Mouse (Mus musculus): ENCODE data around the gene Dgki.

Gene Dgki

DNA sequence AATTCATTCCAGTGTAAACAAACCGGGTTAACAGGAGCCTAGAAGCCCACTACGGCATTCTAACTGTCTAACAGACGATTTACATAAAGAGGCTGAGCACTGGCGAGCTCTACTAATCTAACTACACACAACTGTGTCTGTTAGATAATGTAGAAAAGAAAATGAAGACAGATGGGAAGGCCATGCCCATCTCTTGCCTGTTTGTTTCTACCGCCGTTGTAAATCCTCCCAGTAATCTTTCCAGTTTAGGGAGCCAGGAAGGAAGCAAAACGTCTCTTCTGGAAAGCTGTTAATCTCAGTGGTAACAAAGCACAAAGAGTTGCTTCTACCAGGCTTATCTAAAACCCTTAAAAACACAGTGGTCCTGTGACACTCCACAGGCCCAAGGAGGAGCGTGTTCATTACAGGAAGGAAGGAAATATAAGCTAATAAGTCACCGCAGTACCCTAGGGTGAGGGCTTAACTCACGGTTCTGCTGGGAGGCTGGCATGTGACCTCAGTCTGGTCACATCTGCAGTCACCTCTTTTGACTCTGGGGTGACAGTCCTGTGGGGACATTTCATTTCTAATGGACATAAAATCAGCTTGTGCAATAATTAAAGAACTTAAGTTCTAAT, 235.7 kb downstream of the Dgki start:
- no peak for DNase-seq (ENCODE audit: low read depth)

GRCm38 (mm10) chr6:37063266-37063665, 236.7 kb downstream of the Dgki start:
- peak; percentile 20 for DNase-seq (ENCODE audit: low read depth)

GRCm38 (mm10) chr6:37060114-37060513, 239.9 kb downstream of the Dgki start:
- DNase-seq (ENCODE audit: low read depth), result no peak

DNA sequence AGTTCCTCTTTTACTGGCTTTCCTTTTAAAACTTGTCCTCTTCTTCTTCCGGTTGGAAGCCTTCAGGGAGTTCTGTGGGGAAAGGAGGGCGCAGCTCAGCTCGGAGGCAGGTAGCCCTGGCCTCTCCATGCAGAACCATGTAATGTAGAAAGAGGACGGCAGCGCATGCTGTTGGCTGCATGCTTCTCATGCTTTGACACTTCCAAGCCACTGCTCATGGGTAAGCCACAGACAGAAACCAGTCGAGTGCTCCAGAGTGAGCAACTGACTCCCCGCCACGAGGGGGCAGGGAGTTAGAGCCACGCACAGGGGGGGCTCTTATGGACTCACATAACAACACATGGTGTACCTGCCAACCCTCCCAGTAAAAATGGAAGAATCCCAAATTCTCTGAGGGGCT, 242.0 kb downstream of the Dgki start:
- no peak for DNase-seq (ENCODE audit: low read depth)

- no peak for DNase-seq (ENCODE audit: low read depth)
These were observed 242.4 kb downstream of the Dgki start for GRCm38 (mm10) chr6:37057536-37057935.

- no peak for DNase-seq (ENCODE audit: low read depth)
These were observed 244.3 kb downstream of the Dgki start for GRCm38 (mm10) chr6:37055634-37056033.

DNA sequence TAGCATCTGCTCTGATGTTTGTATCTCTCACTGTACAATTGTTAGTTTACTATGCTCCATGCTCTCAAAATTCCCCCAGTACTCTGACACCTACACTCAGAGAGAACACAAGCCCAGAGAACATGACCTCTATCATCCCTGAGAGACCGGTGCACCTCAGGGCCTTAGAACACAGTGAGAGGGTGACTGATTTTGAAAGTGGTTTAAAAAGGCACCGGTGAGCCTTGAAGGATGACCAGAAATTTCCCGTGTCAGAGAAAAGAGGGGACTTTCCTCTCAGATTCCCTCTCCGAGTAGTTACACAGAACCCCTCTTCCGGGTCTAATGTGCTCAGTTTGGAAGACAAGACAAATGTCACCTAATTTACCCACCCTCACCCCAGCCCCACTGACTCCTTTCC, 244.9 kb downstream of the Dgki start:
- no peak for DNase-seq (ENCODE audit: low read depth)

- DNase-seq (ENCODE audit: low read depth), result peak; percentile 84
These were observed 245.5 kb downstream of the Dgki start for GRCm38 (mm10) chr6:37054435-37055020.

GRCm38 (mm10) chr6:37053411-37053810, 246.6 kb downstream of the Dgki start:
- no peak for DNase-seq (ENCODE audit: low read depth)

DNA sequence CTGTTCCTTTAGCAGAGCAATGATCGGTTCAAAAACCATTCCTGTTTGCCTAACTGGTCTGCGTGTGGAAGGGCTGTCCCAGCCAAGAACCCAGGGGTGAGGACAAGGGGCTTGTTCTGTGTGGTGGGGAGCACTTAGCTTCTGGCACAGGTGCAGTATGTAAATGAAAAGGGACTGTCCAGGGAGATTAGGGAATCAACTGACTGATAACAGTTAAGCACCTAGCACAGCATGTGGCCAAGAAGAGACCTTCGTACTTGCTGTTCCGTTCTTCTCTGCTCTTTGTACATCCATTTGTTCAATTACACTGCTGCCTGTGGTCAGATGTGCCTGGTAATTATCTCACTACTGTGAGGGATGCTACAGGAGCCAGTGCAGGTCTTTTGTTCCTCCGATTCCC, 248.3 kb downstream of the Dgki start:
- DNase-seq (ENCODE audit: low read depth), result no peak

GRCm38 (mm10) chr6:37051150-37051549, 248.8 kb downstream of the Dgki start:
- DNase-seq (ENCODE audit: low read depth), result no peak

GRCm38 (mm10) chr6:37047611-37048129, 252.3 kb downstream of the Dgki start:
- no peak for DNase-seq (ENCODE audit: low read depth)

DNA sequence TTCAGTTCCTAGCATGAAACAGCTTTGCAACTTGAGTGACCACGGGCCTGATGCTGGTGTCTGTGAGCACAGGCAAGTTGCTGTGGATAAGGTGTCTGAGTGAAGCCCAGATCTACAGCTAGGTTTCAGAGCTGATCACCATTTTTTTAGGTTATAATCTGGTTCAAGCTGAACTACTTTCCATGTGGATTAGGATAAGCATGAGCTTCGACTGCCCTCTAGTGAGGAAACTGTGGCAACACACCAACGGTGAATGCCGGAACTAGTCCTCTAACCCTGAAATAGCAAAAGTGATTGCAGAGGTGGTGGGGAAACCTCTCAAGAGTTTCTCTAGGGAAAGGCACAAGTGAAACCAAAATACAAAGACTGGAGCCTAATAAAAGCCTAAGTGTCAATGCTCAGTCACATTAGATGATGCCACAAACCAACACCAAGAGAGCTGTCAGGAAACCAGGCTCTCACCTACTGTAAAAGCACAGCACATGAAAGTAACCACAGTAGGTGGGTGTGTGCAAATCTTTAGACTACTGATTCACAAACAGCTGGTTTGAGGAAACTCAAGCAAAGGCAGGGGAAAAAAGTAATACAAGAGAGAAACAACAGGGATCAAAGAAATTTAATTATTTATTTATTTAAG, 253.7 kb downstream of the Dgki start:
- peak; percentile 93 for DNase-seq (ENCODE audit: low read depth)

GRCm38 (mm10) chr6:37044796-37045195, 255.2 kb downstream of the Dgki start:
- DNase-seq (ENCODE audit: low read depth), result peak; percentile 52

DNA sequence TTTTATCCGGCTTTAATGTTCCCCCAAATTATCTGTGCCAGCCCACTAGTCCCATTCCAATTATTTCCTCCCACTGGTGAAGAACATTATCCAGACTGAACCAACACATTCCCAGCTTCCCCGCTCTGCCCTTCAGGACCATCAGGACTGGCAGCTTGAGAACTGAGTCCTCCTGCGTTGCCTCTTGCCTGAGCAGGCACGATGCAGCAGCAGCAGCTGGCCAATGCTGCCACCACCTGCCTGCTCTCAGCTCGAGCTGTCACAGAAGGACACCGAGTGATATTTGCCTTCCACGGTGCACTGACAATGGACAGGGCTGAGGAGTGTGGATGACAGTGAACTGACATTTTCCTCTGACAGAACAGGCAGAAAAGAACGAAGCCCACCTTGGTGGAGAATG, 261.5 kb downstream of the Dgki start:
- peak; percentile 50 for DNase-seq (ENCODE audit: low read depth)

- DNase-seq (ENCODE audit: low read depth), result peak; percentile 79
These were observed 262.7 kb downstream of the Dgki start for GRCm38 (mm10) chr6:37037115-37037908.

- DNase-seq (ENCODE audit: low read depth), result no peak
These were observed 264.3 kb downstream of the Dgki start for GRCm38 (mm10) chr6:37035681-37036080.

- peak; percentile 79 for DNase-seq (ENCODE audit: low read depth)
These were observed 269.0 kb downstream of the Dgki start for GRCm38 (mm10) chr6:37030986-37031385.

- DNase-seq (ENCODE audit: low read depth), result peak; percentile 57
These were observed 269.6 kb downstream of the Dgki start for GRCm38 (mm10) chr6:37030402-37030801.

- DNase-seq (ENCODE audit: low read depth), result no peak
These were observed 271.1 kb downstream of the Dgki start for GRCm38 (mm10) chr6:37028841-37029240.

GRCm38 (mm10) chr6:37028300-37028699, 271.7 kb downstream of the Dgki start:
- DNase-seq (ENCODE audit: low read depth), result no peak
